Mouse (Mus musculus): ENCODE measurements around the gene Psmb11. TPM values are rescaled to one million over a fixed set of nuclear protein-coding genes. Genes with fewer than 3 reads are reported as not detected.
A peak's percentile ranks its signal among the peaks of the same experiment; 100 is the strongest.

Psmb11 gene
- total and polyA plus RNA-seq, 2 experiments from 2014 or later, result 0.04 TPM; not detected in 1

GRCm38 (mm10) chr14:54616226-54616825, 4.9 kb upstream of the Psmb11 start:
- H3K9me3 ChIP-seq (ENCODE audit: low read length), result no peaks in the 10 kb centered on the region
- H3K27ac ChIP-seq (ENCODE audit: low read depth, low read length), result no peak overlapping the region
- no peak for ATAC-seq
- H3K9ac ChIP-seq, result no peak overlapping the region
- no peak for TF ChIP-seq CTCF (IDR thresholded peaks at IDR 0.05; ENCODE audit: low read depth)
- H3K4me3 ChIP-seq (ENCODE audit: low read depth, low read length), result no peak overlapping the region
- H3K4me2 ChIP-seq (ENCODE audit: low read depth), result no peak overlapping the region
- DNase-seq, result no peak
- peaks cover 18% of the 10 kb centered on the region for H3K36me3 ChIP-seq (ENCODE audit: insufficient read depth)
- WGBS, result 93% methylated on average over 16 of the region's 16 CpGs
- H3K4me1 ChIP-seq (ENCODE audit: insufficient read depth), result 0 out of 2 replicates have a peak, but pooled peaks cover 5% of the 10 kb centered on the region
- H3K27me3 ChIP-seq (ENCODE audit: insufficient read depth, low read length), result no peaks in the 10 kb centered on the region

- H3K9me3 ChIP-seq (ENCODE audit: low read length), result no peaks in the 10 kb centered on the region
- 0 out of 2 replicates have a peak, but pooled peaks cover 5% of the 10 kb centered on the region for H3K4me1 ChIP-seq (ENCODE audit: insufficient read depth)
- peak overlapping the region; percentile 60 for H3K4me3 ChIP-seq (ENCODE audit: low read depth, low read length)
- 2% methylated on average over 36 of the region's 38 CpGs for WGBS
- H3K4me2 ChIP-seq (ENCODE audit: low read depth), result peak overlapping the region; percentile 70
- DNase-seq (peak; percentile 50), ATAC-seq (peak; percentile 69)
- H3K27ac ChIP-seq (ENCODE audit: low read depth, low read length), result peak overlapping the region; percentile 70
- peak; percentile 30; the same call in 1 of the 2 replicates for TF ChIP-seq CTCF (IDR thresholded peaks at IDR 0.05; ENCODE audit: low read depth)
- H3K27me3 ChIP-seq (ENCODE audit: insufficient read depth, low read length), result no peaks in the 10 kb centered on the region
- H3K9ac ChIP-seq, result peak overlapping the region; percentile 84
- H3K36me3 ChIP-seq (ENCODE audit: insufficient read depth), result peaks cover 18% of the 10 kb centered on the region
Measured at GRCm38 (mm10) chr14:54617152-54617896, 3.9 kb upstream of the Psmb11 start.

- Histone ChIP-seq H3K36me3 (ENCODE audit: insufficient read depth) (peaks cover 13% of the 10 kb centered on the region), H3K27ac (ENCODE audit: low read depth, low read length) (peak within 1 kb of the TSS; percentile 70), H3K4me3 (ENCODE audit: low read depth, low read length) (peak within 1 kb of the TSS; percentile 60), H3K27me3 (ENCODE audit: insufficient read depth, low read length) (no peaks in the 10 kb centered on the region), H3K4me2 (ENCODE audit: low read depth) (peak within 1 kb of the TSS; percentile 70), H3K9ac (peak within 1 kb of the TSS; percentile 84), H3K9me3 (ENCODE audit: low read length) (no peaks in the 10 kb centered on the region), H3K4me1 (ENCODE audit: insufficient read depth) (0 out of 2 replicates have a peak, but pooled peaks cover 5% of the 10 kb centered on the region)
- TF ChIP-seq CTCF (IDR thresholded peaks at IDR 0.05; ENCODE audit: low read depth), result no peak
- WGBS, result under 1% methylated on average over 21 of the region's 25 CpGs
- DNase-seq, result peak; percentile 96
- peak; percentile 95 for ATAC-seq
Measured at GRCm38 (mm10) chr14:54617897-54618365, 3.3 kb upstream of the Psmb11 start, which contains the start of gene Psmb5. Psmb5 (minus strand) TSS chr14:54618022.

- DNase-seq (no peak), ATAC-seq (no peak)
- Histone ChIP-seq H3K4me1 (ENCODE audit: insufficient read depth) (no peaks in the 10 kb centered on the region), H3K9ac (no peak overlapping the region), H3K27me3 (ENCODE audit: insufficient read depth, low read length) (no peaks in the 10 kb centered on the region), H3K36me3 (ENCODE audit: insufficient read depth) (no peaks in the 10 kb centered on the region), H3K4me2 (ENCODE audit: low read depth) (no peak overlapping the region), H3K27ac (ENCODE audit: low read depth, low read length) (no peak overlapping the region), H3K4me3 (ENCODE audit: low read depth, low read length) (no peak overlapping the region), H3K9me3 (ENCODE audit: low read length) (no peaks in the 10 kb centered on the region)
- TF ChIP-seq CTCF (IDR thresholded peaks at IDR 0.05; ENCODE audit: low read depth), result no peak
- 89% methylated on average over 6 of the region's 6 CpGs for WGBS
Measured at GRCm38 (mm10) chr14:54623334-54623733, 2.1 kb downstream of the Psmb11 start.

GRCm38 (mm10) chr14:54624976-54625375, 3.7 kb downstream of the Psmb11 start:
- no peak overlapping the region for H3K4me3 ChIP-seq (ENCODE audit: low read depth, low read length)
- no peak for DNase-seq
- no peak for ATAC-seq
- H3K9ac ChIP-seq, result no peak overlapping the region
- H3K9me3 ChIP-seq (ENCODE audit: low read length), result no peaks in the 10 kb centered on the region
- H3K36me3 ChIP-seq (ENCODE audit: insufficient read depth), result 0 out of 2 replicates have a peak, but pooled peaks cover under 1% of the 10 kb centered on the region
- H3K27ac ChIP-seq (ENCODE audit: low read depth, low read length), result no peak overlapping the region
- no peak for TF ChIP-seq CTCF (IDR thresholded peaks at IDR 0.05; ENCODE audit: low read depth)
- no peaks in the 10 kb centered on the region for H3K27me3 ChIP-seq (ENCODE audit: insufficient read depth, low read length)
- no peaks in the 10 kb centered on the region for H3K4me1 ChIP-seq (ENCODE audit: insufficient read depth)
- no peak overlapping the region for H3K4me2 ChIP-seq (ENCODE audit: low read depth)
- WGBS, result 72% methylated on average over 10 of the region's 10 CpGs

GRCm38 (mm10) chr14:54628103-54628502, 6.9 kb downstream of the Psmb11 start:
- no peak overlapping the region for H3K27ac ChIP-seq (ENCODE audit: low read depth, low read length)
- H3K4me2 ChIP-seq (ENCODE audit: low read depth), result no peak overlapping the region
- no peaks in the 10 kb centered on the region for H3K4me1 ChIP-seq (ENCODE audit: insufficient read depth)
- H3K9ac ChIP-seq, result no peak overlapping the region
- ATAC-seq (no peak), DNase-seq (no peak)
- TF ChIP-seq CTCF (IDR thresholded peaks at IDR 0.05; ENCODE audit: low read depth), result no peak
- H3K27me3 ChIP-seq (ENCODE audit: insufficient read depth, low read length), result no peaks in the 10 kb centered on the region
- H3K36me3 ChIP-seq (ENCODE audit: insufficient read depth), result peaks cover 29% of the 10 kb centered on the region
- no peak overlapping the region for H3K4me3 ChIP-seq (ENCODE audit: low read depth, low read length)
- 76% methylated on average over 5 of the region's 5 CpGs for WGBS
- H3K9me3 ChIP-seq (ENCODE audit: low read length), result no peaks in the 10 kb centered on the region

- ATAC-seq (no peak), DNase-seq (no peak)
- no peaks in the 10 kb centered on the region for H3K4me1 ChIP-seq (ENCODE audit: insufficient read depth)
- H3K27me3 ChIP-seq (ENCODE audit: insufficient read depth, low read length), result no peaks in the 10 kb centered on the region
- H3K4me3 ChIP-seq (ENCODE audit: low read depth, low read length), result no peak overlapping the region
- H3K9ac ChIP-seq, result no peak overlapping the region
- no peak overlapping the region for H3K27ac ChIP-seq (ENCODE audit: low read depth, low read length)
- no peak for TF ChIP-seq CTCF (IDR thresholded peaks at IDR 0.05; ENCODE audit: low read depth)
- peaks cover 34% of the 10 kb centered on the region for H3K36me3 ChIP-seq (ENCODE audit: insufficient read depth)
- WGBS, result 94% methylated on average over 2 of the region's 2 CpGs
- H3K4me2 ChIP-seq (ENCODE audit: low read depth), result no peak overlapping the region
- H3K9me3 ChIP-seq (ENCODE audit: low read length), result no peaks in the 10 kb centered on the region
Measured at GRCm38 (mm10) chr14:54629797-54630196, 8.6 kb downstream of the Psmb11 start.
